Mouse (Mus musculus) heart, postnatal 0 days (tissue): ENCODE results near the gene Nfe2l3. TPM values are rescaled to one million over a fixed set of nuclear protein-coding genes. Genes with fewer than 3 reads are reported as not detected.
A peak's percentile ranks its signal among the peaks of the same experiment; 100 is the strongest.
"Not testable (repeated sequence)": the region's sequence is repeated elsewhere in the genome, so short reads cannot be mapped to it uniquely, and the experiment has no call there.

Source experiments
- ATAC-seq: fragments of 200-750 bp; cut with Nextera tagmentation; 2 replicates; pipeline ENCODE4 v1.8.0; 2017; ENCODE audit warnings: low read depth, moderate number of reproducible peaks, moderate library complexity; ENCODE audit not compliant: insufficient read depth
- DNase-seq: peaks from one replicate; pipeline ENCODE4 v3.0.0-alpha.2; 2016; ENCODE audit warnings: low spot score
- H3K27ac ChIP-seq: fragments of 300-500 bp; sonication (generic); 2 replicates; pipeline ENCODE4 v1.5.1; 2014; ENCODE audit warnings: low read depth, mild to moderate bottlenecking
- H3K27me3 ChIP-seq: fragments of 300-500 bp; sonication (generic); 2 replicates; pipeline ENCODE4 v1.6.1; 2014; ENCODE audit warnings: low read length, mixed read lengths; ENCODE audit not compliant: control insufficient read depth, insufficient read depth
- H3K36me3 ChIP-seq: fragments of 300-500 bp; sonication (generic); replicated peaks from 2 replicates; pipeline ENCODE4 v1.6.1; 2014; ENCODE audit warnings: low read length, mixed read lengths; ENCODE audit not compliant: control insufficient read depth, insufficient read depth
- H3K4me1 ChIP-seq: fragments of 300-500 bp; sonication (generic); 2 replicates; pipeline ENCODE4 v1.6.1; 2014; ENCODE audit warnings: antibody characterized with exemption; ENCODE audit not compliant: control insufficient read depth, insufficient read depth
- H3K4me2 ChIP-seq: fragments of 300-500 bp; sonication (generic); 2 replicates; pipeline ENCODE4 v1.6.1; 2014; ENCODE audit warnings: low read depth, mild to moderate bottlenecking, low read length, moderate library complexity
- H3K4me3 ChIP-seq: fragments of 300-500 bp; sonication (generic); 2 replicates; pipeline ENCODE4 v1.5.1; 2014; ENCODE audit warnings: low read depth, low read length
- H3K9ac ChIP-seq: fragments of 300-500 bp; sonication (generic); replicated peaks from 2 replicates; pipeline ENCODE4 v1.6.1; 2014; ENCODE audit warnings: low read depth, low read length, mixed read lengths
- H3K9me3 ChIP-seq: fragments of 300-500 bp; sonication (generic); replicated peaks from 2 replicates; pipeline ENCODE4 v1.6.1; 2016; ENCODE audit warnings: low read length; ENCODE audit not compliant: control insufficient read depth
- CTCF ChIP-seq: IDR thresholded peaks from 2 replicates; pipeline ENCODE4 v1.5.1; 2016; ENCODE audit warnings: antibody characterized with exemption, control low read depth, low read depth
- EP300 ChIP-seq: IDR thresholded peaks from 2 replicates; pipeline ENCODE4 v1.6.1; 2016; ENCODE audit warnings: antibody characterized with exemption, low read depth
- WGBS: fragments of 180-500 bp; shearing (Covaris S2); extraction: QIAGEN DNeasy Blood & Tissue Kit; methylation state at CpG from one replicate; pipeline ENCODE4 v1.1.7; 2014; 5-methylcytosine and 5-hydroxymethylcytosine counted together
- polyA plus RNA-seq: library from polyadenylated mRNA; unstranded; fragments of >200 nt; fragmentation: Nextera tagmentation; extraction: Ambion mirVana; gene quantifications from 2 replicates; pipeline ENCODE4 v1.2.1, GENCODE M21; 2015
- total RNA-seq: library from RNA; depleted of rRNA; stranded (reverse); fragments of >200 nt; gene quantifications from 2 replicates; pipeline ENCODE4 v1.2.3, GENCODE M21; 2014; ENCODE audit warnings: low replicate concordance

The Nfe2l3 gene
- total and polyA plus RNA-seq, 2 experiments from 2014 or later: 1.2 to 5.0 TPM

DNA sequence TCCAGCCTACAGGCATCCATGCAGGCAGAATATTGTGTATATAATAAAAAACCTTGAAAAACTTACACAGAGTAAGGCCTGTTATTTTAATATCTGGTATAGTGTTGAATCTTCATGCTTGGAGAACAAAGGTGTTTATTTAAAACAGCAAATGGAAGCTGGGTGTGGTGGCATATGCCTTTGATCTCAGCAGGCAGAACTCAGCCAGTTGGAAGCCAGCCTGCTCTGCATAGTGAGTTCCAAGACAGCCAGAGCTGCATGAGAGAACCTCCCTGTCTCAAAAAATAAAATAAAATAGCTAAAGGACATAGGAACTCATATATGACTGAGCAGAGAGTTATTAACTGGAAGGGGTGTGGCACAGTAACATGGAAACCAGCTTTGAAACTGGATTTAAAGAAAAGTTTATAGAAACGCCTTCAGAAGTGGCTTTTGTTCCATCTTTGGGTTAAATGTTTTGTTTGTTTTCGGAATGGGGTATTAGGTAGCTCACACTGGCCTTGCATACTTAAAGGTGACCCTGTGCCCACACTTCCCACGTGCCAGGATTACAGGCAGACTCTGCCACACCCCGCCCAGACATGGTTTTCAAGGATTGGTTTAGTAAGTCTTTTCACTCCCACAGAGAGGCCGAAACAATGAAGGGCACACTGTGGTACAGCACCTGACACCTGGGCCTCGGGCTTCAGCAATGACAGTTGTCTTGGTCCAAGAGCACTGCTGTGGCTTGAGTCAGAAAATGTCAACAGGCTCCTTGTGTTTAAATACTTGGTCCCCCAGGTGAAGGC, 38.9 kb upstream of the Nfe2l3 start:
- H3K36me3 ChIP-seq: no peaks in the 10 kb centered on the region
- H3K4me3 ChIP-seq: no peak overlapping the region
- H3K9ac ChIP-seq: no peak overlapping the region
- WGBS: 70% methylated on average over 6 of the region's 6 CpGs
- H3K4me2 ChIP-seq: no peak overlapping the region
- H3K4me1 ChIP-seq: no peaks in the 10 kb centered on the region
- TF ChIP-seq EP300: no peak
- no peak for TF ChIP-seq CTCF
- no peak for DNase-seq
- no peak for ATAC-seq
- no peak overlapping the region for H3K27ac ChIP-seq
- no peaks in the 10 kb centered on the region for H3K27me3 ChIP-seq
- H3K9me3 ChIP-seq: no peaks in the 10 kb centered on the region

DNA sequence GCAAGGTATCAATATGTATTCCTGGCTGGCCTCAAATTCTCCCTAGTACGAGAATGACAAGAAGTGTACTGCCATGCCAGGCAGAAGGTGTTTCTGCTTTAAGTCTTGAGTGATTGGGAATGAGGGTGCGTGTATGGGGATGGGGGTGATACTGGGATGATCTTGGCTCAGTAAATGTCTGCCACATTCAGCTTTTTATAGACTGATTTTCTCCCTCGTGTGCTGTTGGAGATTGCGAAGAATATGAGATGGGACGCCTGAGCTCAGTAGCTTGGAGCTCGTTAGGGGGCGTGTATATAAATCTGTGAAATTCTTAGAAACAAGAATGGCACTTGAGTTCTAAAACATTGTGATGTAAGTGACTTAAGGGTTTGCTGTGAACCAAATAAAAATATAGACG, 38.1 kb upstream of the Nfe2l3 start:
- H3K9me3 ChIP-seq, DNase-seq, H3K4me2 ChIP-seq, H3K9ac ChIP-seq, H3K4me1 ChIP-seq, ATAC-seq, H3K36me3 ChIP-seq, H3K27ac ChIP-seq, H3K27me3 ChIP-seq, H3K4me3 ChIP-seq: not testable (repeated sequence)
- 77% methylated on average over 8 of the region's 8 CpGs for WGBS

DNA sequence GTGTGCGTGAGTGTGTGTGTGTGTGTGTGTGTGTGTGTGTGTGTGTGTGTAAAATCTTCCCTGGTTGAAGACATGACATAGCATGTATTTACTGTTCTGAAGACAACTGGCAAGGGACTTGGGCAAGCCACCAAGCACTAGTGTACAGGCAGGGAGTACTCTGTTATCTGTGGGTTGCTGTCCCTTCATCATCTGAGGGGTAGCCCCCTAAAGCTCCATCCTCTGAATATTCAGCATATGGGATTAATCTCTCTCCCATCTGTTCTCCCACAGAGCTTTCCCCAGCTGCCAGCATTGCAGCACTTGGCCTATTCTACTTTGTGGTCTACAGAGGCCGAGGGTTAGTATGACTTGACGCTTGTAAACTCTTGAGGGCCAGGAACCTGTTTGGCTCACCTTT, 37.5 kb upstream of the Nfe2l3 start:
- WGBS: 87% methylated on average over 3 of the region's 3 CpGs
- H3K4me1 ChIP-seq, H3K36me3 ChIP-seq, H3K9ac ChIP-seq, H3K27me3 ChIP-seq, H3K4me2 ChIP-seq, ATAC-seq, H3K4me3 ChIP-seq, DNase-seq, H3K27ac ChIP-seq, H3K9me3 ChIP-seq: not testable (repeated sequence)

DNA sequence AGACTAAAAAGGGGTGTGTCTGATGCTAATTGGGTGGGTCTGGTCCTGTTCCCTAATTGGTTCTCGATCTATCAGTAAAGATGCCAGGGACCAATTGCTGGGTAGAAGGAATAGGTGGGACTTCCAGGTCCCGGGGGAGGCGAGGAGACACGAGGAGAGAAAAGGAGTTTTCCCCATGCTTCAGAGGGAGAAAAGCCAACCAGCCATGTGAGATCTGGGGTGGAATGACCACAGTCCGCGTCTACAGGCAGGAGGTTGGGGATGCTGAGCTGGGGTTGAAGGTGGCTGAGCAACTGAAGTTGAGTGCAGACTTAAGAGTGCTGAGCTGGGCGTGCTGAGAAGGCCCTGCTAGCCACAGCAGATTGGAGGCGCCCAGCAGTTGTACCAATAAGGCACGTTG, 37.0 kb upstream of the Nfe2l3 start:
- Histone ChIP-seq H3K36me3 (no peaks in the 10 kb centered on the region), H3K9me3 (no peaks in the 10 kb centered on the region), H3K27ac (no peak overlapping the region), H3K9ac (no peak overlapping the region), H3K27me3 (no peaks in the 10 kb centered on the region), H3K4me1 (peaks cover 4% of the 10 kb centered on the region; the same call in 1 of the 2 replicates), H3K4me2 (no peak overlapping the region), H3K4me3 (no peak overlapping the region)
- DNase-seq (no peak), ATAC-seq (no peak)
- TF ChIP-seq EP300: no peak
- no peak for TF ChIP-seq CTCF
- WGBS: 56% methylated on average over 9 of the region's 9 CpGs

DNA sequence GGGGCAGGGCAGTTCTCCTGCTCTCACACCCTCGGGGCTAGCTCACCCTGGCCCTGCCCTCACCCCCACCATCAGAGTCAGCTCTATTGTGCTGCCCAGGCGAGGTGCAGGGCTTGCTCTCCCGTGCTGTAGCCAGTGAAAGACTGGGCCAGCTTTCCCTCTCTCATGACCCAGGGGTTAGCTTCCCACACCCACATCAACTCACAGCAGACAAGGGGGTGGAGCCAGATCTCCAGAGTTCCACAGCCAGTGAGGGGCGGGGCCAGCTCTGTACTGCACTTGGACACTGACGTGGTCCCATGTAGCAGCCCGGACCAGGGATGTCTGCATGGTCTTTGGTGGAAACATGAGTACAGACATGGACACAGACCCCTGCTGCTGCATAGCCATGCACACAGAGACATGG, 33.4 kb upstream of the Nfe2l3 start:
- H3K27me3 ChIP-seq: no peaks in the 10 kb centered on the region
- ATAC-seq (peak; percentile 72), DNase-seq (no peak)
- H3K4me3 ChIP-seq: no peak overlapping the region
- 22% methylated on average over 6 of the region's 6 CpGs for WGBS
- TF ChIP-seq CTCF (no peak), EP300 (no peak)
- no peak overlapping the region for H3K9ac ChIP-seq
- no peak overlapping the region for H3K27ac ChIP-seq
- H3K4me1 ChIP-seq: peaks cover 10% of the 10 kb centered on the region
- H3K4me2 ChIP-seq: no peak overlapping the region
- no peaks in the 10 kb centered on the region for H3K36me3 ChIP-seq
- H3K9me3 ChIP-seq: no peaks in the 10 kb centered on the region

DNA sequence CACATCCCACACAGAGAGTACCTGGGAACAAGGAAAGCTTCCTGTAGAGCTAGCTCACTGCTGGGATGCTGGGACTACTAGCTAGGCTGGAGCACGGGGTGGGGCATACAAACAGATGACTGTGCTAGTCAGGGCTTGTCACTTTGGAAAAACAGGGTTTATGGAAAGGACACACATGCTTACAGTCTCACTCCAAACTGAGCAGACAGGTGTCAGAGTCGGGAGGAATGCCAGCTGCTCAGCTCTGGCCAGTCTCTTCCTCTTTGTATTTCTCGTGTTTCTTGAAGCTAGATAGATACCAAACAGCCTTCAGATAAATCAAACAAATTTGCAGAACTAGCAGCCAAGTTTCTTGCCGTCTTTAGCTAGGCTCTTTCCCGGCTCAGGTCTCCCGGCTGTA, 31.2 kb upstream of the Nfe2l3 start:
- H3K27ac ChIP-seq: no peak overlapping the region
- no peaks in the 10 kb centered on the region for H3K27me3 ChIP-seq
- H3K9me3 ChIP-seq: no peaks in the 10 kb centered on the region
- H3K36me3 ChIP-seq: no peaks in the 10 kb centered on the region
- peaks cover 15% of the 10 kb centered on the region for H3K4me1 ChIP-seq
- no peak overlapping the region for H3K4me2 ChIP-seq
- ATAC-seq (no peak), DNase-seq (no peak)
- 28% methylated on average over 6 of the region's 6 CpGs for WGBS
- no peak for TF ChIP-seq EP300
- TF ChIP-seq CTCF: no peak
- no peak overlapping the region for H3K4me3 ChIP-seq
- H3K9ac ChIP-seq: no peak overlapping the region
